Mouse (Mus musculus): ENCODE results near the gene Olfr130. TPM values are rescaled to one million over a fixed set of nuclear protein-coding genes. Genes with fewer than 3 reads are reported as not detected.

Olfr130 gene
- not detected in 2 replicates for polyA plus RNA-seq (2016; fragmentation: Nextera tagmentation; extraction: Ambion mirVana)

- DNase-seq (ENCODE audit: low spot score): no peak
- WGBS: 89% methylated on average over 1 of the region's 1 CpGs
These were observed at the start of gene Olfr130 for GRCm38 (mm10) chr17:38063621-38064020. Gene Olfr130 (plus strand): TSS chr17:38063921.

GRCm38 (mm10) chr17:38016341-38016740 is 47.4 kb upstream of the Olfr130 start:
- Histone ChIP-seq H3K4me1 (no peaks in the 10 kb centered on the region), H3K27me3 (replicated peaks; ENCODE audit: low read depth, poor library complexity, severe bottlenecking) (no peaks in the 10 kb centered on the region)

More at GRCm38 (mm10) chr17:38063621-38064020, at the start of gene Olfr130:
- H3K36me3 ChIP-seq (replicated peaks): no peaks in the 10 kb centered on the region
- H3K4me3 ChIP-seq: no peak within 1 kb of the TSS
- no peaks in the 10 kb centered on the region for H3K9me3 ChIP-seq
- H3K4me1 ChIP-seq: no peaks in the 10 kb centered on the region
- H3K27ac ChIP-seq (replicated peaks): no peak within 1 kb of the TSS
- H3K27me3 ChIP-seq (replicated peaks; ENCODE audit: low read depth, poor library complexity, severe bottlenecking): no peaks in the 10 kb centered on the region

GRCm38 (mm10) chr17:38026297-38026696 is 37.4 kb upstream of the Olfr130 start:
- no peaks in the 10 kb centered on the region for H3K4me1 ChIP-seq
- peak; percentile 9 for DNase-seq (ENCODE audit: low spot score)
- H3K4me3 ChIP-seq: no peak overlapping the region
- no peaks in the 10 kb centered on the region for H3K36me3 ChIP-seq (replicated peaks)
- WGBS: 34% methylated on average over 5 of the region's 5 CpGs
- no peaks in the 10 kb centered on the region for H3K27me3 ChIP-seq (replicated peaks; ENCODE audit: low read depth, poor library complexity, severe bottlenecking)
- no peak overlapping the region for H3K27ac ChIP-seq (replicated peaks)
- 0 out of 2 replicates have a peak, but pooled peaks cover 2% of the 10 kb centered on the region for H3K9me3 ChIP-seq

More at GRCm38 (mm10) chr17:38016341-38016740, 47.4 kb upstream of the Olfr130 start:
- Histone ChIP-seq H3K27ac (replicated peaks) (no peak overlapping the region), H3K36me3 (replicated peaks) (no peaks in the 10 kb centered on the region), H3K4me3 (no peak overlapping the region), H3K9me3 (peaks cover 9% of the 10 kb centered on the region; the same call in 1 of the 2 replicates)
- WGBS: 86% methylated on average over 2 of the region's 2 CpGs
- DNase-seq (ENCODE audit: low spot score): no peak

DNA sequence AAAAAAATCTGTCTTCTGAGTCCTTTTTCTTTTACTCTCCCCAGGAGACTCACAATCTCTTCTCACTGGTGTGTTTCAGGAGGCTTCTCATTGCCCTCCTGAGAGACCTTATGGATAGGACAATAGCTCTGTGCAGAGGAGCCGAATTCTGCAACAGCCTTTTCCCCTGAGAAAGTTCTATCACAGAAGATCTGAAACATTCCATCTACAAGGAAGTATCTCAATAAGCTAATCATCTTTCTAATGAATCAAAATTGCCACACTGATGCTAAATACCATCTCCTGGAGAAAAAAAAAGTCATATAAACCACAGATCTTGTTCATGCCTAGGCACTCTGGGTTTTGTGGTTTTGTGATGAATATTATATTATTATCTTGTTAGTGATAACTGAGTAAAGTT is 3.7 kb upstream of the Olfr130 start, which contains the start of gene Olfr129:
TSS of gene Olfr129 (minus strand) at position 101 of the 400 bp plus-strand sequence.
- Histone ChIP-seq H3K4me3 (no peak within 1 kb of the TSS), H3K27me3 (replicated peaks; ENCODE audit: low read depth, poor library complexity, severe bottlenecking) (no peaks in the 10 kb centered on the region), H3K36me3 (replicated peaks) (no peaks in the 10 kb centered on the region), H3K9me3 (peaks cover 3% of the 10 kb centered on the region; the same call in 1 of the 2 replicates), H3K4me1 (no peaks in the 10 kb centered on the region), H3K27ac (replicated peaks) (no peak within 1 kb of the TSS)
- no peak for DNase-seq (ENCODE audit: low spot score)
- WGBS: 77% methylated on average over 1 of the region's 1 CpGs

GRCm38 (mm10) chr17:38082364-38082763 is 18.6 kb downstream of the Olfr130 start:
- H3K27ac ChIP-seq (replicated peaks): no peak overlapping the region
- 91% methylated on average over 4 of the region's 4 CpGs for WGBS
- DNase-seq (ENCODE audit: low spot score): no peak
- no peaks in the 10 kb centered on the region for H3K27me3 ChIP-seq (replicated peaks; ENCODE audit: low read depth, poor library complexity, severe bottlenecking)
- H3K36me3 ChIP-seq (replicated peaks): no peaks in the 10 kb centered on the region
- H3K4me3 ChIP-seq: no peak overlapping the region
- peaks cover 3% of the 10 kb centered on the region; the same call in 1 of the 2 replicates for H3K9me3 ChIP-seq
- H3K4me1 ChIP-seq: no peaks in the 10 kb centered on the region

- H3K27me3 ChIP-seq (replicated peaks; ENCODE audit: low read depth, poor library complexity, severe bottlenecking): no peaks in the 10 kb centered on the region
- H3K4me1 ChIP-seq: no peaks in the 10 kb centered on the region
- H3K27ac ChIP-seq (replicated peaks): no peak within 1 kb of the TSS
- no peaks in the 10 kb centered on the region for H3K36me3 ChIP-seq (replicated peaks)
- H3K9me3 ChIP-seq: no peaks in the 10 kb centered on the region
- no peak within 1 kb of the TSS for H3K4me3 ChIP-seq
- DNase-seq (ENCODE audit: low spot score): no peak
These were observed 24.9 kb downstream of the Olfr130 start, which contains the start of gene Olfr131 for GRCm38 (mm10) chr17:38088593-38088992. Gene Olfr131 (minus strand): TSS chr17:38088693.

Other genes starting within 250 kb of the Olfr130 start
- gene Olfr125, start 231.0 kb upstream of the Olfr130 start, polyA plus RNA-seq (2016; fragmentation: Nextera tagmentation; extraction: Ambion mirVana): not detected in 2 replicates
- not detected in 2 replicates for gene Olfr126, start 216.4 kb upstream of the Olfr130 start, polyA plus RNA-seq (2016; fragmentation: Nextera tagmentation; extraction: Ambion mirVana)
- gene Olfr127, start 163.5 kb upstream of the Olfr130 start, polyA plus RNA-seq (2016; fragmentation: Nextera tagmentation; extraction: Ambion mirVana): not detected in 2 replicates
- gene Olfr128, start 143.4 kb upstream of the Olfr130 start, polyA plus RNA-seq (2016; fragmentation: Nextera tagmentation; extraction: Ambion mirVana): not detected in 2 replicates
- gene Olfr761, start 110.8 kb upstream of the Olfr130 start, polyA plus RNA-seq (2016; fragmentation: Nextera tagmentation; extraction: Ambion mirVana): not detected in 2 replicates
- gene Olfr129, start 3.8 kb upstream of the Olfr130 start, polyA plus RNA-seq (2016; fragmentation: Nextera tagmentation; extraction: Ambion mirVana): not detected in 2 replicates
- not detected in 2 replicates for gene Olfr131, start 24.8 kb downstream of the Olfr130 start, polyA plus RNA-seq (2016; fragmentation: Nextera tagmentation; extraction: Ambion mirVana)
- gene Olfr132, start 70.6 kb downstream of the Olfr130 start, polyA plus RNA-seq (2016; fragmentation: Nextera tagmentation; extraction: Ambion mirVana): not detected in 2 replicates
- gene Olfr133, start 81.4 kb downstream of the Olfr130 start, polyA plus RNA-seq (2016; fragmentation: Nextera tagmentation; extraction: Ambion mirVana): not detected in 2 replicates
- gene Olfr134, start 107.5 kb downstream of the Olfr130 start, polyA plus RNA-seq (2016; fragmentation: Nextera tagmentation; extraction: Ambion mirVana): not detected in 2 replicates
- not detected in 2 replicates for gene Olfr135, start 140.4 kb downstream of the Olfr130 start, polyA plus RNA-seq (2016; fragmentation: Nextera tagmentation; extraction: Ambion mirVana)
- gene Olfr138, start 197.1 kb downstream of the Olfr130 start, polyA plus RNA-seq (2016; fragmentation: Nextera tagmentation; extraction: Ambion mirVana): not detected in 2 replicates
- gene Olfr137, start 243.6 kb downstream of the Olfr130 start, polyA plus RNA-seq (2016; fragmentation: Nextera tagmentation; extraction: Ambion mirVana): not detected in 2 replicates